8 mouse cellular contexts compared by ENCODE assay signal in the genomic region with DNA sequence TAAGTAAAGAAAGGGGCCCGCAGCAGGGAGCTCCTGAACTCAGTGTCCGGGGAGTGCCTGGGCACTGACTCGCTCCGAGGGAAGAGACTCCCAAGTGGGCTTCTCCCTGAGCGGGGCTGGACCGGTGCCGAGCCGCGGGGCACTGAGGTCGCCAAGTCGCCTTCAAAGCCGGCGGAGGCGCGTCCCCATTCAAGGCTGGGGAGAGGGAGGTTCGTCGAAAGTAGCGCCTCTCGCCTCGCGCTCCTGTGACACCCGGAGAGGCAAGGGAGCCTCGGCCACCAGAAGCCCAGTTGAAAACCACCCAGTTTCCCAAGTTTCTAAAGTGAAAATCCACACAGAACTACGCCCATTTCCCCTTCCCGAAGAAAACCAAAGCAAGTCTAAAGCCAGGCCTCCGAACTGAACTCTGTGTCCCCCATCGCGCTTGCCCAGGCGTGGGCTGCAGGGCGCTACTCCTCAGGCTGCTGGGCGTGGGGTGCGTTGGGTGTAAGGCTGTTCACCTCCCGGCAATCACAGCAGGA.
DNase-seq lines count a peak whose midpoint lies in the region; ATAC-seq and TF ChIP-seq lines count a peak whose summit lies in the region.

No protein-coding gene starts in this region.

- no peak overlapping the region for H3K4me3 ChIP-seq in cerebellum, adult 2 months (replicated peaks; ENCODE audit: insufficient read depth, low read depth, low read length)
- H3K4me3 ChIP-seq in hindbrain, embryonic 15.5 days, result peak overlapping the region; percentile 27
- H3K4me3 ChIP-seq in liver, embryonic 13.5 days (replicated peaks), result peak overlapping the region; percentile 54
- H3K4me3 ChIP-seq in neural tube, embryonic 14.5 days (ENCODE audit: low read depth, low read length), result no peak overlapping the region; the same call in 1 of the 2 replicates

- TF ChIP-seq CTCF in cerebellum, adult 2 months (IDR thresholded peaks at IDR 0.05; ENCODE audit: borderline replicate concordance, insufficient read depth, low read depth, low read length), result no peak

- H3K4me2 ChIP-seq in hindbrain, embryonic 15.5 days, result peak overlapping the region; percentile 53
- H3K4me2 ChIP-seq in liver, embryonic 13.5 days, result peak overlapping the region; percentile 69
- peak overlapping the region; percentile 34 for H3K4me2 ChIP-seq in neural tube, embryonic 14.5 days (ENCODE audit: low read depth, low read length)

- H3K27ac ChIP-seq in cerebellum, adult 2 months (ENCODE audit: insufficient read depth, low read length), result no peak overlapping the region
- no peak overlapping the region for H3K27ac ChIP-seq in hindbrain, embryonic 15.5 days (replicated peaks)
- no peak overlapping the region for H3K27ac ChIP-seq in liver, embryonic 13.5 days
- H3K27ac ChIP-seq in neural tube, embryonic 14.5 days (ENCODE audit: low read depth, low read length), result no peak overlapping the region

- TF ChIP-seq POLR2A in cerebellum, adult 2 months (IDR thresholded peaks at IDR 0.05; ENCODE audit: borderline replicate concordance, insufficient read depth, low read length), result no peak

- no peak overlapping the region for H3K9ac ChIP-seq in hindbrain, embryonic 15.5 days
- peak overlapping the region; percentile 39; the same call in 1 of the 2 replicates for H3K9ac ChIP-seq in liver, embryonic 13.5 days
- no peak overlapping the region for H3K9ac ChIP-seq in neural tube, embryonic 14.5 days (replicated peaks; ENCODE audit: low read depth, low read length)

- DNase-seq in cerebellum, adult 2 months, result peak; percentile 24 to 48
- no peak for DNase-seq in cerebellum, postnatal 4 days (ENCODE audit: low spot score in 2 of 2)
- DNase-seq in adrenal gland, postnatal 36 days, result peak; percentile 59 to 67
- peak; percentile 42 for DNase-seq in gastrocnemius, adult 18-20 months (ENCODE audit: low spot score)
- no peak for DNase-seq in liver, embryonic 13.5 days
- no peak for DNase-seq in layer of hippocampus, adult 18-20 months (ENCODE audit: low spot score in 2 of 2)

- no peaks in the 10 kb centered on the region for H3K9me3 ChIP-seq in hindbrain, embryonic 15.5 days
- H3K9me3 ChIP-seq in liver, embryonic 13.5 days (replicated peaks), result no peaks in the 10 kb centered on the region
- no peaks in the 10 kb centered on the region for H3K9me3 ChIP-seq in neural tube, embryonic 14.5 days (ENCODE audit: control insufficient read depth, low read length)

- H3K36me3 ChIP-seq in hindbrain, embryonic 15.5 days, result no peaks in the 10 kb centered on the region
- no peaks in the 10 kb centered on the region for H3K36me3 ChIP-seq in liver, embryonic 13.5 days
- no peaks in the 10 kb centered on the region for H3K36me3 ChIP-seq in neural tube, embryonic 14.5 days (ENCODE audit: control insufficient read depth, insufficient read depth, low read length)

- WGBS in cerebellum, adult 2 months, result under 1% methylated on average over 33 of the region's 33 CpGs
- WGBS in hindbrain, embryonic 15.5 days, result under 1% methylated on average over 33 of the region's 33 CpGs
- under 1% methylated on average over 32 of the region's 33 CpGs for WGBS in liver, embryonic 13.5 days (ENCODE audit: insufficient replicate concordance)
- under 1% methylated on average over 33 of the region's 33 CpGs for WGBS in neural tube, embryonic 14.5 days

- peaks cover 8% of the 10 kb centered on the region; the same call in 1 of the 2 replicates for H3K27me3 ChIP-seq in cerebellum, adult 2 months (ENCODE audit: control insufficient read depth, insufficient read depth, low read length)
- peaks cover 50% of the 10 kb centered on the region for H3K27me3 ChIP-seq in hindbrain, embryonic 15.5 days
- H3K27me3 ChIP-seq in liver, embryonic 13.5 days, result peaks cover 80% of the 10 kb centered on the region
- peaks cover 38% of the 10 kb centered on the region for H3K27me3 ChIP-seq in neural tube, embryonic 14.5 days (ENCODE audit: control insufficient read depth, insufficient read depth, low read length)

- H3K4me1 ChIP-seq in cerebellum, adult 2 months (ENCODE audit: control insufficient read depth, insufficient read depth, low read length), result no peaks in the 10 kb centered on the region
- H3K4me1 ChIP-seq in hindbrain, embryonic 15.5 days (replicated peaks), result peaks cover 31% of the 10 kb centered on the region
- peaks cover 48% of the 10 kb centered on the region for H3K4me1 ChIP-seq in liver, embryonic 13.5 days (replicated peaks)
- H3K4me1 ChIP-seq in neural tube, embryonic 14.5 days (ENCODE audit: control insufficient read depth, insufficient read depth, low read length), result peaks cover 9% of the 10 kb centered on the region; the same call in 1 of the 2 replicates

- ATAC-seq in hindbrain, embryonic 15.5 days (ENCODE audit: low FRiP score, low read depth), result no peak
- ATAC-seq in liver, embryonic 13.5 days (ENCODE audit: low read depth), result no peak
- ATAC-seq in neural tube, embryonic 14.5 days (ENCODE audit: low read depth), result no peak

Comparison
In these comparisons a context has a peak if more than half of its experiments do, and no peak if none do; other contexts are left out.
1. DNase-seq: peak in cerebellum, adult 2 months (2 of 2), adrenal gland, postnatal 36 days (2 of 2) and gastrocnemius, adult 18-20 months (single experiment); none in cerebellum, postnatal 4 days (0 of 2), liver, embryonic 13.5 days (single experiment) and layer of hippocampus, adult 18-20 months (0 of 2).
2. H3K4me3 ChIP-seq: peak in hindbrain, embryonic 15.5 days (single experiment) and liver, embryonic 13.5 days (single experiment); none in cerebellum, adult 2 months (single experiment) and neural tube, embryonic 14.5 days (single experiment).
3. Peak in every context shown above with its lines, with median percentiles within 50 percentile points of each other: H3K4me2 ChIP-seq.